Mouse (Mus musculus) cerebellum, postnatal 14 days (tissue): ENCODE measurements around the gene Gpatch2l.

Source experiments
- DNase-seq, 2 experiments: peaks; one replicate each; pipeline ENCODE4 v3.0.0; 2021; ENCODE audit warnings: mixed read lengths in 2 of 2

The Gpatch2l gene

DNA sequence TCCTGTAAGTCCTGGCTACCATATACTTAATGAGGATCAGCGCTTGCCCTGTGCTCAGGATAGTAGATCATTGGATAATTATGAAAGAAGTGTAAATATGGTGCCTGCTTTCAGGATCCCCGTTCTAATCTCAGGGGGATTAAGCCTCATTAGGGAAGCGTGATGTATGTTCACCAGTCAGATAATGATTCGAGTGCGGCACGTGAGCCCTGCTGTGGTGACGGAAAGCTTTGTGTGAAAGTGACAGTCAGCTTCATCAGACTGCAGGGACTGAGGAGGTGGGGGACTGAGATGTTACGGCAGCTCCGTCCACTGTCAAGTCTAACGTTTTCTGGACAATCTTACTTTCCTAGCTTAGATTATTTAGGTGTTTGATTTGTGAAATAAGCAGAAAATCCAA lies 38.3 kb downstream of the Gpatch2l start:
- DNase-seq = no peak

DNA sequence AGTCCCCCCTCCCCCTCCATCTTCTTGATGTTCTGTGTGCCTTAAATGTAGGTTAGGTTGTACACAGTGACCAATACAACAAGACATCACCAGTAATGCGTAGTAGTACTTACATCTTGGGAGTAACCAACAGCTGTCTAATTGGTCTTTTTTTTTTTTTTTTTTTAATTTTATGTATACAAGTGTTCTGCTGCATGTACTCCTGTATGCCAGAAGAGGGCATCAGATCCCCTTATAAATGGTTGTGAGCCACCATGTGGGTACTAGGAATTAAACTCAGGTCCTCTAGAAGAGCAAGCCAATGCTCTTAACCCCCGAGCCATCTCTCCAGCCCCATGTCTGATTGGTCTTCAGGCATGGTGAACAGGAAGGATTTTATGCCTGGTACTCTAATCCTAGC lies 44.0 kb downstream of the Gpatch2l start:
- no peak for DNase-seq

DNA sequence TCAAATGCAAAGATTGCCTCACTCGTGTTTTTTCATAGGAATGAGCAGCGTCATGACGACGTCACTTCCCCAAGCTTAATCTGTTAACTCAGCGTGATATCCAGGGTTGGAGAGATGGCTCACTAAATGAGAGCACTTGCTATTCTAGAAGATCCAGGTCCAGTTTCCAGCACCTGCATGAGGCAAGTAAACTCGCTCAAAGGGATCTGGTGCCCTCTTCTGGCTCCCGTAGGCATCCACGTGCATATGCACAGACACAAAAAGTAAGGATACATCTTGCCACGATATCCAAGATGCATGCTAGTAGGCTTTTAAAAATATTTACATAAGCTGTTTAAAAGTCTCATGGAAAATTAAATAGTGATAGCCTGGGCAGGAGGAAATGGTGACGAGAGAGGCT lies 55.8 kb downstream of the Gpatch2l start:
- DNase-seq = no peak

DNA sequence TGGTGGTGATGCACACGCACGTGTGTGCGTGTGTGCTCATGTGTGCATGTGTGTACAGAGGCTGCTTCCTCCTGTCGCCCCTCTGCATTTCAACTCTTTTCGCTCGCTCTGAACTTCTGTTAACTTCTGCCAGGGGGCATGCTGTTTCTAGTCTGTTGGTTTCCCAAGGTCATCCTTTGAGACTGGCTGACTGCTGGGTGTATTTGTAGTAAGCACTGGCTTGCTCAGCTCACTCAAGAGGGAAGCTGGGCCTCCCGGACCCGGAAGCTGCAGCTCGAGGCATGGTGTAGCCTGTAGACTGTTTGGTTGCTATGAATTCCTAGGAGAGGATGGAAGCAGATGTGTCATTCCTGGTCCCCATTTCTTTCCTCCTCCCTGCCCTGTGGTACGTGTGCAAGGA lies 61.3 kb downstream of the Gpatch2l start:
- no peak for DNase-seq

DNA sequence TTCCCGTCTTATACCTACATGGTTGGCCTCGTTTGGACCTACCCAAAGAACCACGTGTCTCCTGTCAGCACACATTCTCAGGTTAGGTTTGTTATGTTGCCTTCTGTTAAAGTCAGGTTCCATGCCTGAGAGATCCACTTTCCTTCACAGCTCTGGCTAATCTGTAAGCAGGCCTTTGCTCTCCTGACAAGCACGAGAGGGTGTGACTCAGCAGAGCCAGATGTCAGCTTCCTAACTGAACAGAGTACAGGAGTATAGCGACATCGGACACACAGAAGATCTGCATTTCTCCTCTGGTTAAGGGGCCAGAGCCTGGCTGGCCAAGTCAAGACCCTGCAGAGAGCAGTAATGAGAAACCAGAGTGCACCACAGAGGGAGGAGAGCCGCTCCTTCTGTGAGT lies 63.4 kb downstream of the Gpatch2l start:
- no peak for DNase-seq

DNA sequence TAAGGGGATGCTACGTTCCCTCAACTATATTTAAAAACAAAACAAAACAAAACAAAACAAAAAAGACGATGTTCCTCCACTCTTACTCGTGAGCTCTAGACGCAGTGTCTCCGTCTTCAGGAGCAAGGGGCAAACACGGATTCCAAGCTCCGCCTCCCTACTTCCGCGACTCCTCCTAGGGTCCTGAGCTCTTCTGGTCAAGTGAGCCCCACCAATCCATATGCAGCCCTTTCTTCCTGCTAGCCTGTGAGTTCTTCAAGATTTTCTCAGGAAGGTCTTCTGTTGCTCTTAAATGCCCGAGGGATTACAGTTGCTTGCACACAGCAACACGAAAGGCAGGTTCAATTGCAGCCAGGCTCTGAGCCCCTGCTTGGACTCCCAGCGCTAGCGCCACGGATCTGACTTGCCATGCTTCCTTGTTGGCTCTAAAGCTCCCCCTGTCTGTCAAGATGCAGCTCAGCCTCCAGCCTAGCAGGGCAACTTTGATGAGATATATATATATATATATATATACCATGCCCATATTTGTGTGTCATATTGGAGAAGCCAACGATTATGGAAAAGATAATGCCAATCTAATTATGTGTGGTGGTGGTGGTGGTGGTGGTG lies 64.1 kb downstream of the Gpatch2l start:
- peak; percentile 14 to 20 for DNase-seq

DNA sequence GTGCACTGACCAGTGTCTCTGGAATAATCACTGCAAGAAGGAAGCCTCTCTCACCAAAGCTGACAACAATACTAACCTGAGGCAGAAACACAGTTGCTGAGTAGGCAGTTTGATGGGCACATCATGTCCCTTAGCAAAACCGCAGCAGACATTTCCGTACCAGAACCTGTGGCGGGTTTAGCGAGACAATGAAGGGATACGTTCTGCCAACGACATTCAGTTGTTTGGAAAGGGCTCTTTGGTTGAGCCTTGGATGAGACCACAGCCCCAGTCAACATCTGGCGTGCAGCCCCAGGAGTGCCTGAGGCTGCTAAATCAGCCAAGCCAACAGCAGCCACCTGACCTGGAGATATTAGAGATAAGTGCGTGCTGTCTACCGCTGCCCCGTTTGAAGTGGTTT lies 67.8 kb downstream of the Gpatch2l start:
- no peak for DNase-seq

DNA sequence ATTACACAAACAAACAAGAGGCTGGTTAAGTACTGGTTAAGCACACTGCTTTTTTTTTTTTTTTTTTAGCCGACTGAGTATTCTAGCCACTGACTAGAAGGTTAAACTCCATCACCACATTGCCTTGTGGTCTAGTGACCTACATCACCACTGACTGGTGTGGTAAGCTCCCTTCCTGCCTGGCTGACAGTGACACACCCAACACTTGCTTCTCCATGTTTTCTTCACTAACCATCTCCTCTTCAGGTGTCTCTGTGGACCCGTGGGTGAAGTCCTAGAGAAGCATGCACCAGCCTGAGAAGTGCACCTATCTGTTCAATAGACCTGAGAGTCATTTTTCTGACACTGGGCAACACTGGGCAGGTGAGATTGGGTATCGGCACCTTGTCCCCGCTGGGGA lies 68.2 kb downstream of the Gpatch2l start:
- no peak for DNase-seq

DNA sequence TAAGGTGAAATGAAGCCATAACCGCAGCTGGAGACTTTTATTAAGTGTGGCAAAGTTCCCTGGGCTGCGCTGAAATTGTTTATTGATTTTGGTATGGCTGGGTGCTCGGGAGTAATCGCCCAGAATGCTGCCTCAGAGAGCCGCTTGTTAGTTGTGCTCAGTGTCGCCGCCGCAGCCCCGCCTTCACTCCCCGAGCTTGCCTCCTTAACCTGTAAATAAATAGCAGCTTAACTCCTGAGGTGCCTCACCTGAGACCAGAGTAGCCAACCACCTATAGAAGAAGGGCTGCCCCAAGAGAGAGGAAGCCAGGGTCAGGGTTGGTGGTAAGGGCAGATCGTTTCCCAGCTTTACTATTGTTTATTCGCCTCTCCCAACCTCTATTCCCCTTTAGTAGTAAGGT lies 79.0 kb downstream of the Gpatch2l start:
- DNase-seq = no peak

DNA sequence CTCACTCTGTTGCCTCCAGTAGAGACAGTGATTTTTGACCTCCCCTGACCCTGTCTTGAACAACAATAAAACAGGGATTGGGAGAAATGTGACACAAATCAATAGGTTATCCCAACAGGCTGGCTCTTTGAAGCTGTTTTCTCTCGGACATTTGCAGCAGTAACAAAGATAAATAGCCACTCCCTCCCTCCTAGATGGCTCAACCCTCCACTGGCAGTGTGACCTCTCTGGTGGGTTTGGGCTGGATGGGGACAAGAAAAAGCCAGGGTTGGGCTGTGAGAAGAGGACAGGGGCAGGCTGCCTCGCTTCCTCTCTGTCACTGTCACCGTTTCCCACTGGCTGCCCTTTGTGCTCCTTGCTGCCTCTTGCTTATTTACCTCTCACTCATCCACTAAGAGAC lies 82.6 kb downstream of the Gpatch2l start:
- no peak for DNase-seq

DNA sequence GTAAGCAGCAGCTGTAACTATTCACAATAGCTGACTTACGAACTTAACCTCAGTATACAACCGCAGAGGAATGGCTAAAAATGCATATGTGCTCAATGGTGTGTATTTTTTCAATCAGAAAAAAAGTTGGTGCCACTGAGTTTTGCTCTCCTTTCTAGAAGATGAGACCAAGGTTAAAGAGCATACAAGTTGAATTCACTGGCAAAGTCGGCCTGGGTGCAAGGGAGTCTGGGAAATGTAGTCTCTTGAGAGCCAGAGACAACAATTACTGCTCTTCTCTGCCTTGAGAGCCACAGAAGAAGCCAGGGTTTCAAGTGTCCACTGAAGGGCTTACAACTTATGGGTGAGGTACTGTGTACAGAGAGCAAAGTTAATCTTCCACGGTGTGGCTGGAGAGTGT lies 88.2 kb downstream of the Gpatch2l start:
- no peak for DNase-seq

DNA sequence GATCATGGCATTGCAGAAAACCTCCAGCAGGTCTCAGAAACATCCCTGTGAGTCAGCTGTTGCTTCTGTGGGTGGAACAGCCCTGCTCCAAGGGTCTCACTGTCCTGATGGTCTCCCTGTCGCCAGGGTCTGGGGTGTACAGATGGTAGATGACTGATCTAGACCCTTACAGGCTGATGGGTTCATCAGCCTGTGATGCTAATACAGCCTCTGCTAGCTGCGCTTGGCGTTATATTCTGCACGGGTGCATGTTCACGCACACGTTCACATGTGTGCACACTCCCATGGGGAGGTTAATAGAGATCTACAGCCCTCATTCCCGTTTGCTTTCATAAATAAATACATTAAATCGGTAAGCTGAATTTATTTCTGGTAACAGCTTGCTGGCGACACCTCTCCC lies 89.0 kb downstream of the Gpatch2l start:
- no peak for DNase-seq

DNA sequence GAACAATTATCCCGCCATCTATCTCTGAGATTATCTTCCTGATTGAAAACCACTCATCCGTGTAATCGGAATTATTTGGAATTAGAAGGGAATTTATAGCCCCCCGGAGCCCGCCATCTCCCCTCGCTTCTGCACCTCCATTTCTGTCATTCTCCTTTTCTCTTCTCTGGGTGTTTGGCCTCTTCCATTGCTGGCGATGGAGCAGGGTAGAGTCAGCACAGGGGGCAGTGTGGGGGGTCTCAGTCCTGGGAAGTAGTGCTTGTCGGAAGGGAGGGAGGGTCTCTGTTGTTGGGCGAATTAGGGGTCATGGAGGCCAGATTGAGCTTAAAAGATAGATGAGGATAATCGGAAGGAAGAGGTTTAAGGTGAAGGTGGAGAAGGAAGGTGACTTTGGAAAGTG lies 89.6 kb downstream of the Gpatch2l start:
- DNase-seq = no peak

DNA sequence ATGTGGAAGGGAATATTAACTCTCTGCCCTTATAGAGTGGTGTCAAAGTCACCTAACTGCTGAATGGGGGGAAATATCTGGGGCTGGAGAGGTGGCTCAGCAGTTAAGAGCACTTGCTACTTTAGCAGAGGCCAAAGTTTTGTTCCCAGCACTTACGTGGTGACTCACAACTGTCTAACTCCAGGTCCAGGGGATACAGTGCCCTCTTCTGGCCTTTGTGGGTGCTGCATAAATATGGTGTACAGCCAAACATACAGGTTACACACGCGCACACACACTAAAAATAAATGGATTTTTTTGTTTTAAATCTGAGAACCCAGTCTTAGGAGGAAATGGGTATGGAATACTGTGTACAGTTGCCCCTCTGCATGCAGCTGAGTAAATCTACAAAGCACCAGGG lies 94.6 kb downstream of the Gpatch2l start:
- DNase-seq = no peak

DNA sequence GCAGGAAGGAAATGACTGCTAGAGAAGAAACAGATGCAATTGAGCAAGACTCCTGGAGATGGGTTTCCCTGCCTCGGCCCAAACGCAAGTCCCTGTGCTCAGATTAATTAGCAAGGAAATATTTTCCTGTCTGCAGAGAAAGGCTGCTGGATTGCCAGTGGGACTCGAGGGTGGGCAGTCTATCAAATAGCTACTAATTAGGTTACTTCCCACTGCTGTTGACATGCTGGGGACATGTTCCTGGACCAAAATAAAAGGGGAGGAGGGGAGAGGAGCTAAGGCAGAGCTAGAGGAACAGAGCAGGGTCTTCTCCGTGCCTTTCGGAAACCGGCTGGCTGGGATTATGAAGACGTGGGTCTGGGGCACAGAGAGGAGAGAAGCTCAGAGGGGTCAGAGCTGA lies 95.2 kb downstream of the Gpatch2l start:
- DNase-seq = no peak
